Mouse (Mus musculus) gastrocnemius, postnatal 10 days (tissue): ENCODE results near the gene Ndufa10. TPM values are rescaled to one million over a fixed set of nuclear protein-coding genes. Genes with fewer than 3 reads are reported as not detected.
"Not testable (repeated sequence)": the region's sequence is repeated elsewhere in the genome, so short reads cannot be mapped to it uniquely, and the experiment has no call there.

Experiments used
- DNase-seq: peaks from one replicate; pipeline ENCODE4 v3.0.0; 2021; ENCODE audit warnings: mixed read lengths
- long read RNA-seq, 2 experiments: library from polyadenylated mRNA; stranded (forward); transcript quantifications; one replicate each; pipeline ENCODE4 v2.0.0; 2021
- total RNA-seq, 2 experiments: library from RNA; stranded (reverse); gene quantifications; 2 replicates each; pipeline ENCODE4 v1.2.3; 2021

Gene Ndufa10
- total RNA-seq: 100 to 1,000 TPM; 379 to 385 TPM
- long read RNA-seq, experiment 1, transcript Ndufa10-201 (10 exons, 2,020 nt): major isoform, 379 of 416 reads
- long read RNA-seq, experiment 1, partial matches to known transcripts: 11 of 416 reads
- long read RNA-seq, experiment 1, other reads (novel, unspliced or antisense): 26 of 416 reads
- long read RNA-seq, experiment 2, transcript Ndufa10-201 (10 exons, 2,020 nt): major isoform, 470 of 500 reads
- long read RNA-seq, experiment 2, partial matches to known transcripts: 13 of 500 reads
- long read RNA-seq, experiment 2, other reads (novel, unspliced or antisense): 17 of 500 reads

- DNase-seq: peak; percentile 98
These were observed at the start of gene Ndufa10 for GRCm38 (mm10) chr1:92473165-92474041. Gene Ndufa10 (minus strand): TSS chr1:92473860.

GRCm38 (mm10) chr1:92521376-92521775 lies 47.7 kb upstream of the Ndufa10 start:
- DNase-seq: peak; percentile 54

GRCm38 (mm10) chr1:92519046-92519445 lies 45.4 kb upstream of the Ndufa10 start:
- DNase-seq: no peak

- DNase-seq: no peak
These were observed 44.9 kb upstream of the Ndufa10 start, which contains the start of gene Olfr1414 for GRCm38 (mm10) chr1:92518561-92518960. Gene Olfr1414 (minus strand): TSS chr1:92518661.

GRCm38 (mm10) chr1:92515390-92515789 lies 41.7 kb upstream of the Ndufa10 start:
- DNase-seq: no peak

GRCm38 (mm10) chr1:92511646-92512045 lies 38.0 kb upstream of the Ndufa10 start:
- DNase-seq: not testable (repeated sequence)

- no peak for DNase-seq
These were observed 22.3 kb upstream of the Ndufa10 start, which contains the start of gene Olfr1415 for GRCm38 (mm10) chr1:92496001-92496400. Gene Olfr1415 (minus strand): TSS chr1:92496101.

- no peak for DNase-seq
These were observed 11.4 kb upstream of the Ndufa10 start, which contains the start of gene Olfr1416 for GRCm38 (mm10) chr1:92485013-92485412. Gene Olfr1416 (minus strand): TSS chr1:92485113.

GRCm38 (mm10) chr1:92474066-92474578 lies 462 bp upstream of the Ndufa10 start:
- DNase-seq: no peak

GRCm38 (mm10) chr1:92468891-92469290 lies 4.8 kb downstream of the Ndufa10 start:
- no peak for DNase-seq

- no peak for DNase-seq
These were observed 15.2 kb downstream of the Ndufa10 start for GRCm38 (mm10) chr1:92458416-92458815.

- no peak for DNase-seq
These were observed 15.9 kb downstream of the Ndufa10 start for GRCm38 (mm10) chr1:92457758-92458157.

- no peak for DNase-seq
These were observed 19.8 kb downstream of the Ndufa10 start for GRCm38 (mm10) chr1:92453751-92454445.

GRCm38 (mm10) chr1:92448293-92448692 lies 25.4 kb downstream of the Ndufa10 start:
- no peak for DNase-seq

GRCm38 (mm10) chr1:92441453-92442063 lies 32.1 kb downstream of the Ndufa10 start:
- DNase-seq: no peak

GRCm38 (mm10) chr1:92440066-92440750 lies 33.5 kb downstream of the Ndufa10 start:
- no peak for DNase-seq

GRCm38 (mm10) chr1:92437678-92438271 lies 35.9 kb downstream of the Ndufa10 start:
- DNase-seq: peak; percentile 41

- DNase-seq: no peak
These were observed 36.8 kb downstream of the Ndufa10 start for GRCm38 (mm10) chr1:92436831-92437321.

GRCm38 (mm10) chr1:92434986-92435385 lies 38.7 kb downstream of the Ndufa10 start:
- no peak for DNase-seq

- no peak for DNase-seq
These were observed 40.9 kb downstream of the Ndufa10 start for GRCm38 (mm10) chr1:92432791-92433190.
